Mouse (Mus musculus) intestine, postnatal 0 days (tissue): ENCODE data around the gene Phc1. TPM values are rescaled to one million over a fixed set of nuclear protein-coding genes. Genes with fewer than 3 reads are reported as not detected.

Experiments used
- ATAC-seq: fragments of 200-750 bp; cut with Nextera tagmentation; 2 replicates; pipeline ENCODE4 v1.8.0; 2017; ENCODE audit warnings: mild to moderate bottlenecking, moderate TSS enrichment, moderate library complexity
- H3K27ac ChIP-seq: fragments of 300-500 bp; sonication (generic); 2 replicates; pipeline ENCODE4 v1.5.1; 2014; ENCODE audit warnings: mild to moderate bottlenecking, low read depth, low read length, moderate library complexity
- H3K27me3 ChIP-seq: fragments of 300-500 bp; sonication (generic); replicated peaks from 2 replicates; pipeline ENCODE4 v1.6.1; 2014; ENCODE audit warnings: low read length, mixed read lengths; ENCODE audit not compliant: control insufficient read depth, insufficient read depth
- H3K36me3 ChIP-seq: fragments of 300-500 bp; sonication (generic); 2 replicates; pipeline ENCODE4 v1.6.1; 2014; ENCODE audit warnings: mild to moderate bottlenecking, moderate library complexity; ENCODE audit not compliant: control insufficient read depth, insufficient read depth
- H3K4me1 ChIP-seq: fragments of 300-500 bp; sonication (generic); replicated peaks from 2 replicates; pipeline ENCODE4 v1.6.1; 2014; ENCODE audit warnings: antibody characterized with exemption, low read length, mixed read lengths; ENCODE audit not compliant: control insufficient read depth, insufficient read depth
- H3K4me2 ChIP-seq: fragments of 300-500 bp; sonication (generic); replicated peaks from 2 replicates; pipeline ENCODE4 v1.6.1; 2014; ENCODE audit warnings: low read depth, mild to moderate bottlenecking, moderate library complexity
- H3K4me3 ChIP-seq: fragments of 300-500 bp; sonication (generic); 2 replicates; pipeline ENCODE4 v1.5.1; 2014; ENCODE audit warnings: low read depth, low read length
- H3K9ac ChIP-seq: fragments of 300-500 bp; sonication (generic); 2 replicates; pipeline ENCODE4 v1.6.1; 2014; ENCODE audit warnings: mild to moderate bottlenecking, low read depth, low read length
- H3K9me3 ChIP-seq: fragments of 300-500 bp; sonication (generic); 2 replicates; pipeline ENCODE4 v1.6.1; 2016; ENCODE audit warnings: mixed run types; ENCODE audit not compliant: control insufficient read depth
- CTCF ChIP-seq: sonication (generic); IDR thresholded peaks from 2 replicates; pipeline ENCODE4 v1.5.1; 2016; ENCODE audit warnings: low read depth, mild to moderate bottlenecking, control low read depth, antibody characterized with exemption, moderate library complexity
- WGBS: fragments of 180-500 bp; shearing (Covaris S2); extraction: QIAGEN DNeasy Blood & Tissue Kit; methylation state at CpG from one replicate; pipeline ENCODE4 v1.1.7; 2014; 5-methylcytosine and 5-hydroxymethylcytosine counted together
- polyA plus RNA-seq: library from polyadenylated mRNA; unstranded; fragments of >200 nt; fragmentation: Nextera tagmentation; extraction: Ambion mirVana; gene quantifications from 2 replicates; pipeline ENCODE4 v1.2.1, GENCODE M21; 2015

Gene Phc1
- polyA plus RNA-seq, 1 experiment from 2014 or later = 3.5 TPM

GRCm38 (mm10) chr6:122284823-122285222 is 55.5 kb downstream of the Phc1 start:
- ATAC-seq = no peak
- Histone ChIP-seq H3K9me3 (no peaks in the 10 kb centered on the region), H3K4me1 (no peaks in the 10 kb centered on the region), H3K27ac (no peak overlapping the region), H3K36me3 (no peaks in the 10 kb centered on the region), H3K4me2 (no peak overlapping the region), H3K4me3 (no peak overlapping the region), H3K27me3 (no peaks in the 10 kb centered on the region; the same call in 1 of the 2 replicates), H3K9ac (no peak overlapping the region)
- 67% methylated on average over 1 of the region's 1 CpGs for WGBS
- no peak for TF ChIP-seq CTCF

DNA sequence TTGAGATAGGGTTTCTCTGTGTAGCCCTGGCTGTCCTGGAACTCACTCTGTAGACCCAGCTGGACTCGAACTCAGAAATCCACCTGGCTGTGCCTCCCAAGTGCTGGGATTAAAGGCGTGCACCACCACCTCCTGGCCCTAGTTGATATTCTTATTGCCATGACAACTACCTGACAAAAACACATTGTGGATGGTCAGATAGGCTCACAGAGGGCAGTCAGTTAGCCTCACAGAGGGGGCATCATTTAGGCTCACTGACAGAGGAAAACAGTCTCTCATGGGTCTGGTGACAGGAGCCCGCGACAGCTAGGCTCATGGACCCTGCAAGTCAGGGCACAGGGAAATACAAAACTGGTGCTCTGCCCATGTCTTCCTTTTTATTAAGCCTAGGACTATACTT is 56.1 kb downstream of the Phc1 start:
- H3K9ac ChIP-seq = no peak overlapping the region
- H3K9me3 ChIP-seq = no peaks in the 10 kb centered on the region
- no peak overlapping the region for H3K4me2 ChIP-seq
- H3K4me1 ChIP-seq = no peaks in the 10 kb centered on the region
- 81% methylated on average over 4 of the region's 4 CpGs for WGBS
- no peaks in the 10 kb centered on the region; the same call in 1 of the 2 replicates for H3K27me3 ChIP-seq
- H3K4me3 ChIP-seq = no peak overlapping the region
- no peak for TF ChIP-seq CTCF
- no peak for ATAC-seq
- no peaks in the 10 kb centered on the region for H3K36me3 ChIP-seq
- H3K27ac ChIP-seq = no peak overlapping the region

DNA sequence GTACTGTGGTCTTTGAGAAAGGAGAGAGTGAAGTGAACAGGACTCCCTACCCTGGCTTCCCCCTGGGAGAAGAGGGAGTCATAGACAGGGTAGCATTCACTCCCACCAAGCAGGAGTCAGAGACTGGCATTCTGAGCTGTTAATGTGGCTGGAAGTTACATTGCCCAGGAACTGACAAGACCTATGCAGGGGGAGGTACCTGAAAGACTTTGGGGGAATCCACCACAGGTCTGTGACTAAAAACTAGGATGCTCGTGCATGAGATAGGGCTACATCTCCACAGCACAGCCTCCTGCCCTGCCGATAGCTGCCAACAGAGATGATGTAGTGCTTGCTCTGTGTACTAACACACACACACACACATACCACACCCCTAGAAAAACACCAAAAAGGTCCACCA is 56.9 kb downstream of the Phc1 start:
- H3K4me3 ChIP-seq = no peak overlapping the region
- no peaks in the 10 kb centered on the region for H3K4me1 ChIP-seq
- 81% methylated on average over 2 of the region's 2 CpGs for WGBS
- no peak for ATAC-seq
- no peak overlapping the region for H3K9ac ChIP-seq
- H3K27me3 ChIP-seq = no peaks in the 10 kb centered on the region; the same call in 1 of the 2 replicates
- H3K4me2 ChIP-seq = no peak overlapping the region
- no peak for TF ChIP-seq CTCF
- H3K9me3 ChIP-seq = no peaks in the 10 kb centered on the region
- H3K27ac ChIP-seq = no peak overlapping the region
- no peaks in the 10 kb centered on the region for H3K36me3 ChIP-seq

- 76% methylated on average over 6 of the region's 6 CpGs for WGBS
- H3K4me2 ChIP-seq = no peak within 1 kb of the TSS
- no peaks in the 10 kb centered on the region; the same call in 1 of the 2 replicates for H3K27me3 ChIP-seq
- TF ChIP-seq CTCF = no peak
- H3K4me1 ChIP-seq = no peaks in the 10 kb centered on the region
- no peak within 1 kb of the TSS for H3K4me3 ChIP-seq
- no peak for ATAC-seq
- no peaks in the 10 kb centered on the region for H3K36me3 ChIP-seq
- no peak within 1 kb of the TSS for H3K9ac ChIP-seq
- no peaks in the 10 kb centered on the region for H3K9me3 ChIP-seq
- no peak within 1 kb of the TSS for H3K27ac ChIP-seq
Observed at GRCm38 (mm10) chr6:122282782-122283181, 57.6 kb downstream of the Phc1 start, which contains the start of gene Klrg1. TSS of gene Klrg1 (minus strand) at chr6:122282882.

GRCm38 (mm10) chr6:122276565-122276964 is 63.8 kb downstream of the Phc1 start:
- Histone ChIP-seq H3K4me3 (no peak overlapping the region), H3K27me3 (no peaks in the 10 kb centered on the region), H3K9me3 (no peaks in the 10 kb centered on the region), H3K4me1 (no peaks in the 10 kb centered on the region), H3K4me2 (no peak overlapping the region), H3K36me3 (no peaks in the 10 kb centered on the region), H3K9ac (no peak overlapping the region), H3K27ac (no peak overlapping the region)
- 82% methylated on average over 7 of the region's 7 CpGs for WGBS
- no peak for TF ChIP-seq CTCF
- ATAC-seq = no peak

DNA sequence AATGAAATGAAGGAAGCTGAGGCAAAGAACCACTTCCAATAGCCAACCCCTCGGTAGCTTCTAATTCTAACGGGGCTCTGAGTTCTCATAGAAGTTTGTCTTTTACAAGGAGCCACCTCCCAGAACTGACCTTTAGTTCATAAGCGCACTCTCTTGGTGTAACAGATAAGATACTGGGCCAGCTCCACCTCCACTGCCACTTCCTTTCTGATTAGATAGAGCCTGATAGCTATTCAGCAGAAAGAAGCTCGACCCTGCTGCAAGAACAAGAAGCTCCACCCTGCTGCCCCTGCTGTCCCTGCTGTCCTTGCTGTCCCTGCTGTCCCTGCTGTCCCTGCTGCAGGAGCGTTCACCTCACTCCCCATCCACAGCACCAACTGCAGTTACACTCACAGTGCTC is 65.8 kb downstream of the Phc1 start:
- Histone ChIP-seq H3K27ac (no peak overlapping the region), H3K4me1 (no peaks in the 10 kb centered on the region), H3K4me3 (no peak overlapping the region), H3K36me3 (no peaks in the 10 kb centered on the region), H3K27me3 (no peaks in the 10 kb centered on the region), H3K9ac (no peak overlapping the region), H3K9me3 (no peaks in the 10 kb centered on the region), H3K4me2 (no peak overlapping the region)
- TF ChIP-seq CTCF = no peak
- 24% methylated on average over 5 of the region's 5 CpGs for WGBS
- no peak for ATAC-seq

GRCm38 (mm10) chr6:122270152-122270551 is 70.2 kb downstream of the Phc1 start:
- Histone ChIP-seq H3K27me3 (no peaks in the 10 kb centered on the region), H3K4me1 (no peaks in the 10 kb centered on the region), H3K9me3 (no peaks in the 10 kb centered on the region), H3K4me3 (no peak overlapping the region), H3K9ac (no peak overlapping the region), H3K36me3 (no peaks in the 10 kb centered on the region), H3K27ac (no peak overlapping the region), H3K4me2 (no peak overlapping the region)
- ATAC-seq = no peak
- TF ChIP-seq CTCF = no peak
- WGBS = 73% methylated on average over 11 of the region's 11 CpGs
